Mouse (Mus musculus) ES-Bruce4 (cell line): Measurements from ENCODE around the gene Lrrc4b.

ENCODE experiments used
- CTCF ChIP-seq: IDR thresholded peaks from one replicate; pipeline ENCODE4 v1.8.1; 2011; ENCODE audit warnings: low read depth, low read length
- EP300 ChIP-seq: IDR thresholded peaks from 2 replicates; pipeline ENCODE4 v1.6.1; 2011; ENCODE audit warnings: low read depth, low read length; ENCODE audit not compliant: insufficient read depth
- POLR2A ChIP-seq: IDR thresholded peaks from one replicate; pipeline ENCODE4 v1.8.1; 2011; ENCODE audit warnings: low read length; ENCODE audit not compliant: insufficient read depth

- no peak for TF ChIP-seq EP300
- no peak for TF ChIP-seq CTCF
- TF ChIP-seq POLR2A = no peak
Observed at GRCm38 (mm10) chr7:44507491-44507890, 78.7 kb downstream of the Lrrc4b start.
